Mouse (Mus musculus): ENCODE measurements at regions not wholly inside any gene's neighbourhood (a gene's known extent, or its start where the extent isn't known, plus 50 kb on each side); places are given as distances from the start of the nearest gene placed in this dataset.
"Not testable (repeated sequence)": the region's sequence is repeated elsewhere in the genome, so short reads cannot be mapped to it uniquely, and the experiment has no call there.

DNA sequence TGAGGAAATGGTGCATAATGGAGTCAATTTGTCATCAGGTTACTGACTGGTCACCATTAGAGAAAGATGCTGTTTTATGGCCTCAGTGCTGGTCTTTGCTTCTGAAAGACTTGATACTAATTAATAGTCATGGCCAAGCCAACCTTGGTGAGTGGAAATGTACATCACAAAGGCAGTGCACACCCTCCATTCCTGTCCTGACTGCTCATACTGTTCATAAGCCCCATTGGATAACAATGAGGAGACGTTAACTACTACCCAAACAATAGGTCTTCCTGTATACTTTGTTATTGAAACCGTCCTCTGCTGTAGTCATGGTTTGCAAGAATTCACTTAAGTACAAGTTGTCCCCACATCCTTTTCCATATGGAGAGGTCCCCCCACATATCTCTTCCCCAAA lies 605.8 kb upstream of the Slc35b3 start:
- DNase-seq, result no peak

DNA sequence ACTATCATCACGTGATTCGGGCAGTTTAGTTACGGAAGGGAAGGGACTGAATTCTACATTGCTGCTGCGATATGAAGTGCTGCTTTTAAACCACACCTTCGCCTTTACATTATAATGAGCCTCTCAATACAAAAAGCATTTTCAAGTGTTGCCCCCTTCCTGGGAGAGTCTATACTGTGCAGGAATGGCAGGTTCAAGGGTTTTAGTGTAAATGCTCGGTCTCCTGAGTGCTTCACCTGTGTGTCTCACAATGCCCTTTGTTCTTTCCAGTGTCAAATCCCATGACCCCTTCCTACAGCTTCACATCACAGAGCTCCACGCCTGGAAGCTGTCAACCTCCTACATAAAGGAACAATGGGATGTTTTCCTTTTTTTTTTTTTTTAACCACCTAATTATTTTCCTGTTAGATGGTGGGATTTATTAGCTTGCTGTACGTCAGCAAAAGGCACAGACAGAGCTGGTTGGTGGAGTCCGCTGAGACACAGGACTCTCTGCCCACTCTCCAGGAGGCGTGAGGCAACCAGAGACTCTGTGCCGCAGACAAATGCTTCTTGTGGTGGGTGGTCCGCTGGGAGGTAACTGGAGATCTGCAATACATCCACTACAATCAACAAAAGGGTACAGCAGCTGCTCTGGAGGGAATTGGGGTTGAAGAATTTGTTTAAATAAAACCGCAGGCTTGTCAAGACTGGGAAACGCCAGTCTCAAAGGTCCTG lies 577.2 kb upstream of the Slc35b3 start:
- no peak for DNase-seq

DNA sequence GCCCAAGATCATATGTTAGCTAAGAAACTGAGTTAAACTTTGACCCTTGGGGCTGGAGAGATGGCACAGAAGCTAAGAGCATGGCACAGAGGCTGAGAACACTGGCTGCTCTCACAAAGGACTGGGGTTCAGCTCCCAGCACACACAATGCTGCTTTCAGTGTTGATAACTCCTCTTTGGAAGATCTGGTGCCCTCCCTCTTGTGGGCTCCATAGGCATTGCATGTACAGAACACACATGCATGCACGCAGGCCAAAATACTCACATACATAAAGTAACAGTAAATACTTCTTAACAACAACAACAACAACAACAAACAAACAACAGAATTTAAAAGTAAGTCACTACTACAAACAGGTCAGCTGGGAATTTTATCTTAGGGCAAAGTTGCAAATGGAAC lies 565.8 kb upstream of the Slc35b3 start:
- DNase-seq, result no peak

- no peak for DNase-seq
Measured at GRCm38 (mm10) chr13:39523856-39524301, 563.2 kb upstream of the Slc35b3 start.

DNA sequence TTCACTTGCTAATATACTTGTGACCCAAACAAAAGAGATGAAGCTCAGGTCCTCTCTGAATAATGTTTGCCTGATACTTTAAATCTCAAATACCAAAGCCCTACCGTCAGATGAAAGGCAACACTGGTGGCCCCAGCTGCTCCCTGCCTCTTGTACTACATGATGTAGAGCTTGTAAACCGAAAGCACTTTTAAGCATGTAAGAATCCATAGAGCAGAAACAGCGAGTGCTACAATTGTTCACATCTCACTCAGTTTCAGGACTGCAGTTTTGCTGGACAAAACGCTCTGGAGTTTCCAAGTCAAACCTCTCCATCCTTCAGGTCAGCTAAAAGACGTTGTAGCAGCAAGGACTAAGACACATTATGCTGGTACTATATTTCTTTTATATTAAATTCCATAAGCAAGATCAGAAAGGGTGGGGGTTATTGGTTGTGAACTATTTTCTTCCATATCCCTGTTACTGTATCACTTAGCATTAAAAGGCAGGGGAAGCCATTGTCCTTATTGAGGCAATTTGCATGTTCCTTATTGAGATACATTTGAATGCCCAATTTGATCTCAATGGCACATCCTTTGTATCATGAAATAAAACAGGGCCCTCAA lies 562.7 kb upstream of the Slc35b3 start:
- DNase-seq, result no peak

- DNase-seq, result no peak
Measured at GRCm38 (mm10) chr13:39520846-39521245, 560.2 kb upstream of the Slc35b3 start.

DNA sequence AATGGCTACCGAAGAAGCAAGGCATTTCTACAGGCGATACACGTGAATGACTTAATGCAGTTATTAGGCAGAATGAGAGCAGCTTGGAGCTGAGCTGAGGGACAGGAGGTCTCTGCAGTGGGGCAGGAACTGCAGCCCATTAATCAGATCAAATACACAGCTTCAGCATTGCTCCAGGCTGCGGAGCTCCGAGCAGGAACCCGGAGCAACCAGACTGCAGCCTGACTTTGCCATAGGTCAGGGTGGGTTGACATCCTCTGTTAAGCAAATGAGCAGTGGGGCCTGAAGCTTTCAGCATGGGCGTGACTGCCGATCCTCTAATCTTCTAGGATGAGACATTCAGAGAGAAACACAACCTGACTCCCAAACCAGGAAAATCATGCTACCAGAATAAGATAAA lies 555.4 kb upstream of the Slc35b3 start:
- no peak for DNase-seq

GRCm38 (mm10) chr13:39489806-39490205 lies 529.1 kb upstream of the Slc35b3 start:
- DNase-seq, result no peak

GRCm38 (mm10) chr13:39472621-39473020 lies 511.9 kb upstream of the Slc35b3 start:
- no peak for DNase-seq

- no peak for DNase-seq
Measured at GRCm38 (mm10) chr13:39441799-39442198, 481.1 kb upstream of the Slc35b3 start.

DNA sequence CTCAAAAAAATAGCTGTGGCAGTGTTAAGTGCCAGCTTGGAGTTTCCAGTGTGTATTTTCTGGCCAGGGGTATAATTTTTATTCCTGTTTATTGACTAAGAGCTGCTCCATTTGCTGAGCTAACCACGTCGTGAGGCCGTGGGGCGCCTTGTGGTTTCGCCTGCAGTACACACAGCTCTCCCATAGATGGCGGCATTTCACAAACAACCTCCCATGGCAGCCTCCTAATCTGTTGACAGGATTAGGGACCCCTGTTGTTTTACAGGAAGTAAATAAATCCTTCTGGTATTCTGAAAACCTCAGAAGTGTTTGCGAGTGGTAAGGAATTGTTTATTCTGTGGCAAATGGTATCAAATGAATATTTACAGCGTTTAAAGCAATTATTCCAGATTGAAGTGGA lies 480.2 kb upstream of the Slc35b3 start:
- peak; percentile 40 for DNase-seq

DNA sequence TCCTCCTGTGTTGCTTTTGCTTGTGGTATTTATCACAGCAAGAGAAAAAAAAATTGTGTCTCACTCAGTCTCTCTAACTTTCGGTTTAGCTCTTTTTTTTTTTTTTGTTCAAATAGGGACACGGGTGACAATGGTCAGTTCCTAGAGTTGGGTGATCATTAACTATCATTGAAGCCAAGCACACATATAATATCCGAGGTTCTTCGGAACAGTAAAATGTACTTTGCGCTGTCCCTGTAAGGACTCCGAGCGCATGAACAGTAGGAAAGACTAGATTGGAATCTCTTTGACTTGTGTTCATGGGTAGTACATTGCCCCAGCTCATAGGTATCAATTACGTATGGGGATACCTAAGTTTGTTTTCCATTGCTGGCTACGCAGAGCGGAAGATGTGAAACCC lies 479.7 kb upstream of the Slc35b3 start:
- DNase-seq, result no peak

DNA sequence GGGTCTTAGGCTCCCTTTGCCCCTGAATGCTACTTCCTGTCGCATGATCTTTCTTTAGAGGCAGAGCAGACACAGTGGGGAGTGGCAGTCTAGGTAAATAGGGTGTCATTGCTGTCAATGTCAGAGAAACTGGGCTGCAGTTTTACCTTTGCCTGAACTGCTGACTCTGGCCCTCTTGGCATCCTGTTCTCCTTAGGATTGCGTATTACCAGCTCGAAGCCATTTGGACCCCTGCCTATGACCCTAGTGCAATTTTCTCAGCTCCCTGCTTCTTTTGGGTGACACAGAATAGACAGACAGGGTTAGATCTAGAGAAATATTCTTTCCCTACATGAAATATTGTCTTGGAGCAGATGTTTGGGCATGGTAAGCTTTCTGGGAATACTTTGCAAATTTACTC lies 467.3 kb upstream of the Slc35b3 start:
- no peak for DNase-seq

GRCm38 (mm10) chr13:39425944-39426343 lies 465.3 kb upstream of the Slc35b3 start:
- DNase-seq, result no peak

DNA sequence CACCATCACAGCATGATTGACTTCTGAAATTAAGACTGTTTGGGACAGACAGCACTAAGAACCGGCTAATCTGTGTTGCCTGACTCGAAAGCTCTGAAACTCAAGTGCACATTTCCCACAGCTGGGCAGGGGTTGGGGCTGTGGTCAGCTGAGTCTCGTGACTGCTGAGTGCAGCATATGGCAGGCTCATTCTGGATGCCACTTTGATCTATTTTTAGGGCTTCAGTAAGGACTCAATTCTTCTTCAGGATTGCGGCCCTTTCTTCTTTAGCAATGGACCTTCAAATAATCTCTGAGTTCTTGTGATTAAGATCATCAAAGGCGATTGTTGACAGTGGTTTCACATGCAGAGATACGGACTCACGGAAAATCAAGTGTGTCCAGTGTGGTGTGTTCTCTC lies 457.5 kb upstream of the Slc35b3 start:
- no peak for DNase-seq

GRCm38 (mm10) chr13:39411471-39412251 lies 451.0 kb upstream of the Slc35b3 start:
- no peak for DNase-seq

DNA sequence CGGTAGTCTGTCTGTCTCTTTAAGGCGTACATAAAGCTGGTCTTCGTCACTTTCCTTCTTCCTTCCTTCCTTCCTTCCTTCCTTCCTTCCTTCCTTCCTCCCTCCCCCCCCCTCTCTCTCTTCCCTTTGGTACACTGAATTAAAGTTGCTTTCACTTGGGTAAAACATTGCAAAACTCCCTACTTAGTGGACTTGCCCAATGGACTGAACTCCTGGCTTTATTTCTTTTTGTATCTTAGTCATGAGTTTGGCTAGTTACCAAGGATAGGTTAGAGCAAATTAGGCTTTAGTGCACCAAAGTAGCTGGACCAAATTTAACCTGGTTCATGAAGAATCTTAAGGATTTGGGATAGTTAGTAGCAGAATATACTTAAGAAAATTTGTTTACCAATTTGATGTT lies 431.9 kb upstream of the Slc35b3 start:
- no peak for DNase-seq

DNA sequence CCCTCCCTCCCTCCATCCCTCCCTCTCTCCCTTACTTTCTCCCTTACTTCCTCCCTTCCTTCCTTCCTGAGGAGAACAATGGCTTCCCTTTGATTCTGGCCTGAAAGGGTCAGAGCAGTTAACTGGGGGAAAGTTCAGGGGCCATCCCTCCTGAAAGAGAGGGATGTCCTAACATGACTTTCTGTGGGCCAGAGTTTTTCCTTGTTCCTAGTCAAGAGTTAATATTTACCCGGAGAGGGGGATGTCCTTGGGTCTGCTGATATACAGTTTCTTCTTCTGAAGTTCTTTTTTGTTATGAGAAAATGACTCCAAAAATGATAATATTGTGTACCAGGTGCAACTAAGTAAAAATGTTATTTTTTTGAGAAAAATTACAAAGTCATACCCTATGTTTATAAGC lies 431.5 kb upstream of the Slc35b3 start:
- DNase-seq, result not testable (repeated sequence)

DNA sequence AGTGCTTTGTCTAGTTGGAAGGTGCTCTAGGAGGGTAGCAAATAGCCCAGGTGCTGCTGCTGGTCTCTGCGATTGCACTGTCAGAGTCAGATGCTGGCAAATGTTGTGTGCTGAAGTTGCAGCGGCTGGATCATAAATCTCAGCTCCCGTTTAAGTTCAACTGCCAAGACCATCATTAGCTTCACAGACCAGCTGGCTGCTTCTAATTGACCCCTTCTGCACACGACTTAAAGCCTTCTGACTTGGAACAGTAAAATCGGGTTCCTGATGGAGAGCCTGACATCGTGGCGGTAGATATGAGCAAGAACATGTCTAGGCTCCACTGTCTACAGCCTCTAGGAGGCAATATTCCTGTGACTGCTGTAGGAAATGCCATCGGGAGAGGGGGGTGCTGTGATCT lies 416.0 kb upstream of the Slc35b3 start:
- DNase-seq, result no peak

GRCm38 (mm10) chr13:39376269-39376668 lies 415.6 kb upstream of the Slc35b3 start:
- no peak for DNase-seq

DNA sequence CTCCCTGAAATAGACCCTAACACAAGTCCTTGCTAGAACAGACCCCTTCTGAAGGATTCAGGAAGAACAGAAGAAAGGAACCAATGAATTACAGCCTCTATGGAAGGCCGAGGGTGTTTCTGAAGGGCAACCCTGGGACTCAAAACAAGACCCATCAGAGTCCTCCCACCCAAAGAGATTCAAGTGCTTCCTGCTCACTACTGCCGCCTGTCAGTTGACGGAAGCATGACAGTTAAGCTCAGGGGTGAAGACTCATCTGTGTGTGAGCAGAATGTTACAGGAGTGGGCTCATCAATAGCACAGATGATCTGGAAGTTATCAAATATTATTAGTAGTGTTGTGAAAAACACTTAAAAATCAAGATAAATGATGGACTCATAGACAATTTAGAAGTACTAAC lies 411.9 kb upstream of the Slc35b3 start:
- DNase-seq, result no peak

DNA sequence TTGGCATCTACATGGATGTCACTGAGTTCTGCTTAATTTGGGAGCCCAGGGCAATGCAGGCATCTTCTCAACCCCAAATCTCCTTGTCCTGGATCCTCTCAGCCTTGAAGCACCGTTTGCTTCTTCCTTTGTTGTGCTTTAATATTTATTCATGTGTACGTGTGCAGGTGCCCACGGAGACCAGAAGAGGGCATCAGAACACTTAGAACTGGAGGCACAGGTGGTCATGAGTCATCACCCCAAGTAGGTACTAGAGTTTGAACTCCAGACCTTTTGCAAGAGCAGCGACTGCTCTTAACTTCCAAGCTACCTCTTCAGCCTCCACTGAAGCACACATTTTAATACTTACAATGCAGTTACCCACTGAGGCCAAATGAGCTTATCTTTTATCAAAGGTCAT lies 403.0 kb upstream of the Slc35b3 start:
- DNase-seq, result no peak

GRCm38 (mm10) chr13:39362536-39362935 lies 401.9 kb upstream of the Slc35b3 start:
- DNase-seq, result no peak

DNA sequence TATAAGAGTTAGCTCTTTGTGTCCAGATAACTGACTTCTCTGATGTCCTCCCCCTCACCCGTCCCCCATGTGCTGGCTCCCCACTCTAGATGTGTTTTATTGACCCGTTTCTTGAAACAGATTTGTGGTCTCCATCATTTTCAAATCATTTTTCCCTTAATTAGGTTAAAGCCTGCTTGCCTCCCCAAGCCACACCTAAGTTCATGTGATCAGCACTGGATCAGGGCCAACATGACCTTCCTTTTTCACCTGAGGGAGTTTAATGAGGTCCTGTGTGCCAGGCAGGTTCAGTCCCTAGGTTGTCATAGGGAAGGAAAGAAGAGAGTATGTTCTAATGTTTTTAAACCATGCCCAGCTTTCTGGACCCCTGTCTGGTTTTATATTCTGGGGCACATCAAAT lies 390.9 kb upstream of the Slc35b3 start:
- DNase-seq, result peak; percentile 27

All from cerebellum, adult 11 months (tissue).